Mouse (Mus musculus) C2C12 (cell line): ENCODE measurements around the gene Nudt3. TPM values are rescaled to one million over a fixed set of nuclear protein-coding genes. Genes with fewer than 3 reads are reported as not detected.
"Not testable (repeated sequence)": the region's sequence is repeated elsewhere in the genome, so short reads cannot be mapped to it uniquely, and the experiment has no call there.

Source experiments
- H3K27me3 ChIP-seq: one replicate; pipeline ENCODE4 v1.6.1; 2011; ENCODE audit not compliant: control insufficient read depth, insufficient read depth, insufficient read length
- H3K36me3 ChIP-seq: one replicate; pipeline ENCODE4 v1.6.1; 2011; ENCODE audit not compliant: control insufficient read depth, insufficient read depth
- H3K4me3 ChIP-seq: one replicate; pipeline ENCODE4 v1.5.1; 2011; ENCODE audit warnings: mild to moderate bottlenecking, control low read depth; ENCODE audit not compliant: poor library complexity, insufficient read depth, severe bottlenecking
- H3K79me2 ChIP-seq: one replicate; pipeline ENCODE4 v1.6.1; 2011; ENCODE audit not compliant: control insufficient read depth, insufficient read depth
- H3K79me3 ChIP-seq: one replicate; pipeline ENCODE4 v1.6.1; 2011; ENCODE audit warnings: low read depth, control low read depth
- H3ac ChIP-seq: one replicate; pipeline ENCODE3; 2011; ENCODE audit warnings: low read depth; ENCODE audit not compliant: control insufficient read depth, insufficient read length
- CEBPB ChIP-seq: IDR thresholded peaks from one replicate; pipeline ENCODE4 v1.6.1; 2011; ENCODE audit warnings: low read depth, mild to moderate bottlenecking, control low read depth, moderate library complexity
- CTCF ChIP-seq: IDR thresholded peaks from one replicate; pipeline ENCODE4 v1.5.1; 2011; ENCODE audit not compliant: control insufficient read depth, insufficient read depth, insufficient read length
- FOSL1 ChIP-seq: IDR thresholded peaks from one replicate; pipeline ENCODE4 v1.8.0; 2011; ENCODE audit warnings: mild to moderate bottlenecking, low read length; ENCODE audit not compliant: poor library complexity, insufficient read depth, severe bottlenecking
- MAX ChIP-seq: IDR thresholded peaks from one replicate; pipeline ENCODE4 v1.6.1; 2011; ENCODE audit warnings: mild to moderate bottlenecking, control low read depth
- MYOD1 ChIP-seq: IDR thresholded peaks from one replicate; pipeline ENCODE4 v1.6.1; 2011; ENCODE audit warnings: low read depth; ENCODE audit not compliant: control insufficient read depth, insufficient read length
- MYOG ChIP-seq: IDR thresholded peaks from one replicate; pipeline ENCODE4 v1.6.1; 2011; ENCODE audit not compliant: control insufficient read depth, insufficient read length; ENCODE audit errors: extremely low read depth
- USF1 ChIP-seq: IDR thresholded peaks from one replicate; pipeline ENCODE4 v1.6.1; 2011; ENCODE audit warnings: low read depth, mild to moderate bottlenecking, control low read depth, moderate library complexity
- polyA plus RNA-seq: library from polyadenylated mRNA; unstranded; fragments of >200 nt; fragmentation: generic; extraction: Trizol; gene quantifications from one replicate; pipeline ENCODE4 v1.2.1, GENCODE M21; 2012; ENCODE audit warnings: missing spikeins

Gene Nudt3
- polyA plus RNA-seq, 1 experiment = 123 TPM

DNA sequence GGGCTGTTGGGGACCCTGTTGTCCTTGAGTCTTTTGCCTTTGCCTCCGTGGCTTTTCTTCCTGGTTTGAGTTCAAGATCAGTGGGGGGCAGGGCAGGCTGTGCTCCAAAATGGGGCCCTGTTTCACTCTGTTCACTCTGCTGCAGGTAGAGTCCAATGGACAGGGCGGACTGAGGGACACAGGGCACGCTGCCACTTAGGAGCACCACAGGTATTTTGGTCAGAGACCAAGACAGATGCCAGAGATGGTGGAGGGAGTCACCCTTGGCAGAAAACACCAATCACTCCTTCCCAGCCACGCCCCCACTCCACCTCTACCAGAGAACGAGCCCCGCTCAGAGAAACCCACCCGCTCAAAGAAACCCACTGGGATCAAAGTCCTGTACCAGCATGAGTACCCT is 22.5 kb upstream of the Nudt3 start:
- Histone ChIP-seq H3K27me3 (no peaks in the 10 kb centered on the region), H3K79me2 (no peaks in the 10 kb centered on the region), H3K79me3 (no peaks in the 10 kb centered on the region), H3K4me3 (no peak overlapping the region), H3K36me3 (no peaks in the 10 kb centered on the region), H3ac (no peak overlapping the region)
- no peak for TF ChIP-seq FOSL1
- TF ChIP-seq MYOG = no peak
- TF ChIP-seq MYOD1 = no peak
- TF ChIP-seq CTCF = no peak
- TF ChIP-seq MAX = no peak
- no peak for TF ChIP-seq USF1
- TF ChIP-seq CEBPB = no peak

DNA sequence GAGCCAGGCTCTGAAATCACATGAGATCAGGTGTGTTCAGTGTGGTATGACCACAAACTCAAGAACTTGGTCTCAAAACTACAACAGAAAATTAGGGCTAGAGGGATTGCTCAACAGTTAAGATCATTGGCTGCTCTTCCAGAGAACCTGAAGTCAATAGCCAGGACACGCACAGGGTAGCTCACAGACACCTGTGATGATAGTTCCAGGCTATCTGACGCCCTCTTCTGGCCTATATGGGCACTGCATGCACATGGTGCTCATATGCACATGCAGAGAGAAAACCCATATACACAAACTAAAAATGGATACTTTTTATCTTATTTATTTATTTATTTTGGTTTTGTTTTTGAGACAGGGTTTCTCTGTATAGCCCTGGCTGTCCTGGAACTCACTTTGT is 21.3 kb upstream of the Nudt3 start:
- Histone ChIP-seq H3K79me3 (no peaks in the 10 kb centered on the region), H3K27me3 (no peaks in the 10 kb centered on the region), H3K79me2 (no peaks in the 10 kb centered on the region), H3K36me3 (no peaks in the 10 kb centered on the region), H3ac (no peak overlapping the region), H3K4me3 (no peak overlapping the region)
- TF ChIP-seq USF1 = no peak
- TF ChIP-seq MAX = no peak
- TF ChIP-seq CEBPB = no peak
- no peak for TF ChIP-seq FOSL1
- no peak for TF ChIP-seq MYOD1
- no peak for TF ChIP-seq CTCF
- no peak for TF ChIP-seq MYOG

- no peak for TF ChIP-seq FOSL1
- TF ChIP-seq MAX = no peak
- no peak for TF ChIP-seq USF1
- no peak for TF ChIP-seq CEBPB
- TF ChIP-seq CTCF = no peak
- TF ChIP-seq MYOG = no peak
- TF ChIP-seq MYOD1 = no peak
- no peak overlapping the region for H3ac ChIP-seq
- H3K4me3 ChIP-seq = no peak overlapping the region
- H3K36me3 ChIP-seq = no peaks in the 10 kb centered on the region
- no peaks in the 10 kb centered on the region for H3K79me3 ChIP-seq
- no peaks in the 10 kb centered on the region for H3K79me2 ChIP-seq
- H3K27me3 ChIP-seq = no peaks in the 10 kb centered on the region
Measured at GRCm38 (mm10) chr17:27643756-27644155, 20.5 kb upstream of the Nudt3 start.

DNA sequence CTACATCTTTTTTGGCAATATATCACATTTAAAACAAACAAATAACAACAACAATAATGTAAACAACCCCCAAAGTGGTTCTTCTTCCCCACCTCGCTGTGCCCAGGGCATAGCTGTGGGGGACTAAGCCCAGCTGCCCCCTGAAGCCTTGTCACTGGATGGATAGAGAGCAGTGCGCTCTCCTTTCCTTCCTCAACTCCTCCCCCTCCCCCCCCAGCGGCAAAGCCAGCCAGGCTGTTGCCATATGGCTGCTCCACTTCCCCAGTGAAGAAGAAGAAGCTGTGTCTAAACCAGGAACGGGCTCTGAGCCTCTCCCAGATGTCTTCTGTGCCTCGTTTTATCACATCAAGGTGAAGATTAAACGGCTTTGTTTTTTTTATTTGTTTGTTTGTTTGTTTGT is 19.8 kb upstream of the Nudt3 start:
- Histone ChIP-seq H3ac (no peak overlapping the region), H3K79me2 (no peaks in the 10 kb centered on the region), H3K79me3 (no peaks in the 10 kb centered on the region), H3K36me3 (no peaks in the 10 kb centered on the region), H3K27me3 (no peaks in the 10 kb centered on the region), H3K4me3 (no peak overlapping the region)
- TF ChIP-seq CEBPB (no peak), USF1 (no peak), MAX (no peak), FOSL1 (no peak), MYOD1 (no peak), CTCF (no peak), MYOG (no peak)

DNA sequence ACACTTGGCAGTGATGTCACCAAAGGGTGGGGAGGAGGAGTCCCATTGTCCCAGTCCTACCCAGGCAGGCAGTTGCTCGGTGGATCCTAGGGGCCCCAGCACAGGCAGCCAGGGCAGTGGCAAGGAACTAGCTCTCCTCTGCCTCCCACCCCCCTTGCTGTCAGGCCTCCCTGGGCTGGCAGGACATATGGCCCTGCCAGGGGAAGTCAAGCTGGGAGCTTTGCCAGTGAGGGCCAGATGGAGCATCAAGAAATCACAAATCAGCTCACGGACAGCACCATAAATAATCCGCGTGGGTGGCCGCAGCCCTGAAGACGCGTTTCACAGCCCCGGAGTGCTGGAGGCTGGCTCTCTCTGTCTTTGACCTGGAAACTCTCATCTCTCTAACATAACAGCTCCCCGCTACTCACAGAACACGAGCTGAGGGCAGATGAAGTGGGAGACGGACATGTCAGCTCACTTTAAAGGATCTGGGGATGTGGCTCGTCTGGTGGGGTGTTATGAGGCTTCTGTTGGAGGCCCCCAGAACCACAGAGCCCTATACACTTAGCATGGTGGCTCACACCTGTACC is 19.3 kb upstream of the Nudt3 start:
- H3K79me2 ChIP-seq = no peaks in the 10 kb centered on the region
- H3K79me3 ChIP-seq = no peaks in the 10 kb centered on the region
- no peaks in the 10 kb centered on the region for H3K36me3 ChIP-seq
- no peak for TF ChIP-seq MAX
- no peak for TF ChIP-seq MYOD1
- no peak for TF ChIP-seq CTCF
- no peak for TF ChIP-seq FOSL1
- no peak for TF ChIP-seq USF1
- no peak for TF ChIP-seq MYOG
- TF ChIP-seq CEBPB = no peak
- H3K27me3 ChIP-seq = no peaks in the 10 kb centered on the region
- no peak overlapping the region for H3K4me3 ChIP-seq
- peak overlapping the region; percentile 45 for H3ac ChIP-seq

DNA sequence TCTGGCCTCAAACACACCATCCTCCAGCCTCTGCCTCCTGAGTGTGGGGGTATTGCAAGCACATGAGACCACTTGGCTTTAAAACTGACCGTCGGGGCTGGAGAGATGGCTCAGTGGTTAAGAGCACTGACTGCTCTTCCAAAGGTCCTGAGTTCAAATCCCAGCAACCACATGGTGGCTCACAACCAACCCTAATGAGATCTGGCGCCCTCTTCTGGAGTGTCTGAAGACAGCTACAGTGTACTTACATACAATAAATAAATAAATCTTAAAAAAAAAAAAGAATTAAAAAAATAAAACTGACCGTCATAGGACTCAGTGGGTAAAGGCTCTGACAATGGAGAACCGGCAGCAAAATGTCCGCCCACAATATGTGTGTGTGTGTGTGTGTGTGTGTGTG is 16.6 kb upstream of the Nudt3 start:
- H3ac ChIP-seq, H3K27me3 ChIP-seq, H3K4me3 ChIP-seq, H3K79me3 ChIP-seq, H3K36me3 ChIP-seq, H3K79me2 ChIP-seq: not testable (repeated sequence)
